Mouse (Mus musculus) stomach, postnatal 0 days (tissue): ENCODE measurements around the gene Wdr93.
A peak's percentile ranks its signal among the peaks of the same experiment; 100 is the strongest.

Experiments used
- CTCF ChIP-seq: IDR thresholded peaks from 2 replicates; pipeline ENCODE4 v1.5.1; 2016; ENCODE audit warnings: antibody characterized with exemption, low read depth, mild to moderate bottlenecking, moderate library complexity
- EP300 ChIP-seq: optimal IDR thresholded peaks from 2 replicates; pipeline ENCODE3; 2016; ENCODE audit warnings: antibody characterized with exemption

GRCm38 (mm10) chr7:79799048-79799447, 56.1 kb downstream of the Wdr93 start:
- TF ChIP-seq EP300: no peak
- TF ChIP-seq CTCF: peak; percentile 93
